Mouse (Mus musculus) urinary bladder, adult 18-20 months (tissue): ENCODE measurements around the gene Hmx3.
A peak's percentile ranks its signal among the peaks of the same experiment; 100 is the strongest.

Experiments used
- DNase-seq, 2 experiments: peaks; one replicate each; pipeline ENCODE4 v3.0.0; 2022; ENCODE audit warnings: low spot score in 2 of 2, mixed read lengths in 2 of 2

Gene Hmx3

DNA sequence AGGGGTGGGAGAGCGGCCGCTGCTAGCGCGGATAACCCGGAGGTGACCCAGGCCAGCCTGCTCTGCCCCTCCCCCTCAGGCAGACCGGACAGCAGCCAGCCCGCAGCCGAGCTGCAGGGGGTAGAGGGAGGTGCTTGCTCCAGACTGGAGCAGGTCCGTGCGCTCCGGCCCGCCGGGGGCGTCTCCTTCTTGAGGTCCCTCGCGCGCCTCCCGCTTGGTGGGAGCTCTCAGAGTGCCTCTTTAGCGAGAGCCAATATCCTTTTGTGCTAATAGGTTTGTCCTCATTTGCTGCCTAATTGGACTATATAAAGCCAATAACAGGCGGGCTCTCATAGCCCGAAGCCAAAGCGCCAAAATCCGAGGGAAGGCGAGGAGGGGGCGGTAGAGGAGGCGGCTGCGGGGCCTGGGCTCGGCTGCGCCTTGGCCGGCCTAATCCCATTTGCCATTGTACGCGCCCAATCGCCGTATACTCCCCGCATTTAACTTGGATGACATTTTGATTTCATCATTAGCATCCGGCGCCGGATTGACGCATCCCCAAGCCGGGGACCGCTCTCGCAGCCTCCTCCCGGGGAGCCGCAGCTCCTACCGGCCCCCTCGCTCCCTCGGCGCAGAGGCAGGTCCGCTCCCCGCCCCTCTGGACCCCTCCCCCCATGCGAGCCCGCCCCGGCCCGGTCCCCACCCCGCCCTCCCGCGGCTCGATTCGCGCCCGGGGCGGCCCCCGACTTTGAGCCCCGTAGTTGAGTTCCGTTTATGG lies at the start of gene Hmx3:
Hmx3 (plus strand) TSS at position 753 of the 757 bp plus-strand sequence.
- DNase-seq = no peak

DNA sequence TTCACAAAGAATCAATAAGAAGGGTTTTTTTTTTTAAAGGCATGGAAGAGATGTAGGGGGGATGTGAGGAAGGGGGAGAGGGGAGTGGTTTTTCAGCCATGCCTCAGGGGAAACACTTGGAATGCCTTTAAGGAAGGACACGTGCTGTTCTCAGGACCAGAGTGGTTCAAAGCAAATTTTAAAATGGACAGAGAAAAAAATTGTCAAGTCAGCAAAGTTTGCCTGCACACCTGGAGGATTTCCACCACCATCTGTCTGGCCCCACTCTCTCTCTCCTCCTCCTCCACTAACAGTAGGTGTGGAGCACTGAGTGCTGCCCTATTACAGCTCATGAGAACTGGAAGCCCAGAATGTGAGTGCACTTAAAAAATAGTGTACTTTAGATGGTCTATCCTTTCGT lies 38.9 kb upstream of the Hmx3 start:
- no peak for DNase-seq

DNA sequence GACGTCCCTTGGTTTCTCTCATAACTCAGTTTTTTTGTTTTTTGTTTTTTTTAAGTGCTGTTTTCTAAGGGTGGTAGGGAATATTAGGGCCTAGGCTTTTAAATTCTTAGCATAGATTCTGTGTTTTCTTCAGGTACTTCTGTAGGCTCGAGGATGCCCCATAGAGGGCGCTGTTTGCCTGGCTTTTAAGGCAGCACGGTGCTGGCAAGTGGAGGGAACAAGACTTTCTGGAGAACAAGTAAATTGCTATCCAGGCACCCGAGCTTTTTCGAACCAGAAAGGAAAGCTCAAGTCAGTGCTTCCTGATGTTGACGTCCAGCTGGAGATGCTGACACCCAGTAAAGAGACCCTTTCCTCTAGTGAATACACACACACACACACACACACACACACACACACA lies 2.7 kb upstream of the Hmx3 start:
- DNase-seq = peak; percentile 72 to 78

DNA sequence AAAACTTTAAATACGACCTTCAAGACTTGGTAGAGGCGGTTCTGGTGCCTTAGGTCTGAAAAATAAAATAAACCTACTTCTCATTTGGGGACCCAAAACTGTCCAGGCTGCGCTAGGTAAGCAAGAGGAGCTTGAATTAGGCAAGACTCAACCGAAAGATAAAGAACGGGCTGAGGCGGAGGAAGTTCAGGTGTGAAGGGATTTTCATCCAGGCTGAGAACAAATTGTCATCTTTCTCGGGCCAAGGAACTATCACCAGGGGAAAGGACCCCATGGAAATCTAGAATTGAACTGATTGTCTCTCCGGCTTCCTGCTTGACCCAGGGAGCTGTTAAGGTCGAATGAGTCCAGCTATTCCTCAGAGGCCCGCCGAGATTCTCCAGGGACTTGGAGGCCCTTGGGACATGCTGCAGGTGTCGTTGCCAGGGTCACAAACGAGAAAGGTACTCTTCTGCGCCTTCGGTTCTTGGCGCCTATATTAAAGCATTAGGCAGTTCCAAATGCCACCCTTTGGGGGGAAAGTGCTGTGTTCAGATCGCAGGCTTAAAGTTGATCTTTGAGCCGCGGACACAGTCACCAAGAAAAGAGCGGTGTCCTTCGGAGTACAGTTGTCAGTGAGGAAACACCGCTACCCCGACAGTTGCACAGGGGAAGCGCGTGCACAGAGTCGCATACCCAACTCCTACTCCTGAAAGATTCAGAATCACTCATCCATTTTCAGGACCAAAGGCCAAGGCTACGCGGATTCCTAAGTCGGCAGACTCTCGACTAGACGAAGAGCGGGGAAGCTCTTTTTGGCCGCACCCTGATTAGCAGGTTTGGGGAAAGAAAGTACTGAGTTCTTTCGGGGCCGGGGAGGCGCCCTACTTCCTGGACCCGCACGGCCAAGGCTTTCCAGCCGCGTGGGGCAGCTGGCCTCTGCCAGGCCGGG lies 1.2 kb upstream of the Hmx3 start:
- DNase-seq = no peak

DNA sequence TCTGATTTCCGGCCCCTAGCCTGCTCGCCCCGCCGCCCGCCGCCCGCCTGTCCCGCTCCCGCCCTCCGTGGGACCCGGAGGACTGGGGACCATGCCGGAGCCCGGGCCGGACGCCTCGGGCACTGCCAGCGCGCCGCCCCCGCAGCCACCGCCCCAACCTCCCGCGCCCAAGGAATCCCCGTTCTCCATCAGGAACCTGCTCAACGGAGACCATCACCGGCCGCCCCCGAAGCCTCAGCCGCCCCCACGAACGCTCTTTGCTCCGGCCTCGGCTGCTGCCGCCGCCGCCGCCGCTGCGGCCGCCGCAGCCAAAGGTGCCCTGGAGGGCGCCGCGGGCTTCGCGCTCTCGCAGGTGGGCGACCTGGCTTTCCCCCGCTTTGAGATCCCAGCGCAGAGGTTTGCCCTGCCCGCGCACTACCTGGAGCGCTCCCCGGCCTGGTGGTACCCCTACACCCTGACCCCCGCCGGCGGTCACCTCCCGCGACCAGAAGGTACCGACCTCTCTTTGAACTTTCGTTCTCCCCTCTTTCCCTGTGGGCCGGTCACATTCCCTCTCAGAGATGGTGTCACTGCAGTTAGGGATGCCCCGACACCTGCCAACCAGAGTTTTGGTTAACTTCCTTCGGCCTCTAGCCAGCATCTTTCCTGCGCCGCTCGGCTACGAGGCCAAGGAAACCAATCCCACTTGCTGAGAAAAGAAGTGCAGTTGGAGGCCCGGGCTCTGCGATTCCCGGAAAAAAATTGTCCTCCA lies 380 bp downstream of the Hmx3 start:
- DNase-seq = peak in 1 of 2 experiments; percentile 36

DNA sequence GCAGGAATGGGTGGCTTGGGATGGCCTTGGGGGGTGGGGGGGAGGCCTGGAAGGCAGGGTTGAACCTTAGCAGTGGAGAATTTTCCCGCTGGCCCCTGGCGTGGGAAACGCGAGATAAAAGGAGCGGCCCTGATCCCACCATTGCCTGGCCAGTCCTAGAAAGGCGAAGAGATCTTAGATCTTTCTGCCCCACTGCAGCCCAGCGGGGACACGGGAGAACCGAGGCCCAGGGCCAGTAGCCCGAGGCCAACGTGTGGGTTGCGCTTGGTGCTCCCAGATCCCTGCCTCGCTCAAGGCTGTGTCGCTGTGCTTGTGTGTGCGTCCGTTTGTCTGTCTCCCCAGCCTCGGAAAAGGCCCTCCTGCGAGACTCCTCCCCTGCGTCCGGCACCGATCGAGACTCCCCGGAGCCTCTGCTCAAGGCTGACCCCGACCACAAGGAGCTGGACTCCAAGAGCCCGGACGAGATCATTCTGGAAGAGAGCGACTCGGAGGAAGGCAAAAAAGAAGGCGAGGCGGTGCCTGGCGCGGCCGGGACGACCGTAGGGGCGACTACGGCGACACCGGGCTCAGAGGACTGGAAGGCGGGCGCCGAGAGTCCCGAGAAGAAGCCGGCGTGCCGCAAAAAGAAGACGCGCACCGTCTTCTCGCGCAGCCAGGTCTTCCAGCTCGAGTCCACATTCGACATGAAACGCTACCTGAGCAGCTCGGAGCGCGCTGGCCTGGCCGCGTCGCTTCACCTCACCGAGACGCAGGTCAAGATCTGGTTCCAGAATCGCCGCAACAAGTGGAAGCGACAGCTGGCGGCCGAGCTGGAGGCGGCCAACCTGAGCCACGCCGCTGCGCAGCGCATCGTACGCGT lies 1.2 kb downstream of the Hmx3 start:
- DNase-seq = peak in 1 of 2 experiments; percentile 43

DNA sequence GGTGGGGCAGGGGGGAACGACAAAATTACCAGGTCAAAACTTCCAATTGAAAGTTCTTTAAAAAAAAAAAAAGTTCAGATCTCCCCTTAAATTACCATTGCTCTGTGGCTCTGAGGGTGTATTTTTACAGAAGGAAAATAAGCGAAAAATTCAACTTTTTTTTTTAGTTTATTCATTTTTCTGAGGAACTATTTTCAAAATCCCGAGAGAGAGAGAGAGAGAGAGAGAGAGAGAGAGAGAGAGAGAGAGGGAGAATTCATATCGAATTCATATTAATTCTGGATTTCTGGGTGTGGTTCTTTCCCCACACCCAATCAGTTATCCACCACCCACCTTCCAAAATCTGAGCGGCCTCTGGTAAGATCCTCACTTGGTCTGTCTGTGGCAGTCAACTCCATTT lies 2.2 kb downstream of the Hmx3 start:
- no peak for DNase-seq

DNA sequence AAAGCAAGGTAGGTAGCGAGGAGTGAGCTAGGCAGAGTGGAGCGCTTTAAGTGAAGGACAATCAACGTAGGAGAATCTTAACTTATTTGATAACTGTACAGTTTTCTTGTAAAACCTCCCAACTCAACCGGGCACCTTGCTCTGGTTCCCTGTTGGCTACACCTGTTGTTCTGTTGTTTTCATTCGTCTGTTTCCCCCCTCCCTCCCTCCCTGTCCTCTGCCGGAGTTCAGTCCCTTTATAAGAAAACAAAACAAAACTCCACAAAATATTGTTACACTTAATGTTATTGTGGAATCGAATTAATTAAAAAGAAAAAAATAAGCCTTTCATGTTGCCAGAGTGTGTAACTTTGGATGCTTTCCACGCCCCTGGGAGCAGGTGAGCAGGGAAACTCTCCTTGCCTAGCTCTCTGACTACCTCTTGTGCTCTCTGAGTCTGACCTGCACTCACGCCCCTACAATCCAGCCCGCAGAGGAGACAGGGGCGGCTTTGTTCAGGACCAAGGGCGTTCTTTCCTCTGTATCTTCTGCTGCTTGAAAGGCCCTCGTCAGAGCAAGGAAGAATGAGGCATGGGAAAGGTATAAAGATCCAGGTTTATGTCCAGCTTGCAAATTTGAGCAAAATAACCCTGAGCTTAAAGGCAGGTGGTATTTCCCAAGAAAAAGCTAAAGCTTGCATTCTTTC lies 3.2 kb downstream of the Hmx3 start:
- DNase-seq = no peak

DNA sequence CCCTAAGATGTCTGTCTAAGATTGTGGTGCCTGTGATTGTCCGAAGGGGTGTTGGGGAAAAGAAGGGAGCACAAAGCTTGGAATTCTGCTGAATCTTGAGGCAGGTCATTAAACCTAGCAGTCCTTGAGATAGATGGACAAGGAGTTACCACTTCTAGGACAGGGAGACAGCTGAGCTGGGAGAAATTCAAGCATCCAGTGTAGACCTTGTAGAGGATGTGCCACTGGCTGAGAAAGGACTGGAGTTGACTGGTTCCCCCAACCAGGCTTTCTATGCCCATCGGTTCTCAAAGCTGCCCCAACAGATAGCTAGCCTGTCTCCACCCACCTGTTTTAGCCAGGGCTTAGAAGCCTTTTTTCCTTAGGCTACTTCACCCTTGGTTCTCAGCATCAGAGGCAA lies 3.8 kb downstream of the Hmx3 start:
- no peak for DNase-seq

DNA sequence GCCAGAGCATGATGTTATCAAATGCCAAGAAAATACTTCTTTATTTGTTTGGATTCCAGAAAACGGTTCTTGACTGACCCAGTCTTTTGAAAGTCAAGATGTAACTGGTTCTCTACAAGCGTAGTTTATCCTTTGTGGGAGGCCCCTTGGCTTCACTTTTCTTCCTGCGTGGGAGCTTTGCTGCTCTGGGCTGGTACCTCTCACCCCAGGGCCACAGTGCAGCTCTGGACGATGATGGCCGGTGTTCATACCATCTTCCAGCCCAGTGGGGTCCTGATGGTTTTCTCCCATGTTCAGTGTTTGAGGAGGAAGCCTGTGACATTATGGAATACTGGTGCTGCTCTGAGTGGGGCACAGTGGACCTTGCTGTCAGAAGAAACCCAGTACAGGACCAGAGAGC lies 4.8 kb downstream of the Hmx3 start:
- DNase-seq = no peak

DNA sequence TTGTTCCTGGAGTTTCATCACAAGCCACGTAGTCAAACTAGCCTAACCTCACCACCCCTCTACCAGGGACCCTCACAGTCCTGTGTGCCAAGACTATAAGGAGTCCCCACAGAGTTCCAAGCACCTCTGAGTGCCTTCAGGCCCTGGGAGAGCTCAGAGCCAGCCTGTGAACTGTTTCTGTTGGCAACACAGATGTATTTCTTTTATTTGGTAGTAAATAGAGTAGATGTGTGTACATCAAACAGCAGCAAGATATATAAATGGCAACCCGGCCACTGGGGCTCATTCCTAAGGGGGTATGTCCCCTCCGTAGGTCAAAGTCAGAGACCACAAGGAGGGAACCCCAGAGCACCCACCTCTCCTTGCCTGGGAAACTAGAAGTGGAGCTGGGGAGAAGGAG lies 5.8 kb downstream of the Hmx3 start, which contains the start of gene Hmx2:
Hmx2 (plus strand) TSS at position 301 of the 400 bp plus-strand sequence.
- no peak for DNase-seq

DNA sequence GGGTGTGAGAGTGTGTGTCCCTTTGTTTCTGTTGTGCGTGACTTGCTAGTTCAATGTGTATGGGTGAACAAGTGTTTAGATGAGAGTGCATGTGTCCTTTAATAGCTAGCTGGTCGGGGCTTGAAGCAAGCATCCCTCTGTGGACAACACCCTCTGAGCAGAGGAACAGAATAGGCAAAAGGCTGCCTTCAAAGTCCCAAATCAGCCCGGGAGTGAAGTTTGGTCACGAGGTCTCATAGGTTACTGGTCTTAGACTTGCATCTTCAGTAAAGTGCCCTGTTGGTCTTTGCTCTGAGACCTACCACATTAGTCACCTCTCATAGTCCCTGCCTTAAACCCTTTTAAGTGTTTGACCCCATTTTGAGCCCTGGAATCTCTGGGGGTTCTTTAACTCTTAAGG lies 8.8 kb downstream of the Hmx3 start:
- DNase-seq = no peak

DNA sequence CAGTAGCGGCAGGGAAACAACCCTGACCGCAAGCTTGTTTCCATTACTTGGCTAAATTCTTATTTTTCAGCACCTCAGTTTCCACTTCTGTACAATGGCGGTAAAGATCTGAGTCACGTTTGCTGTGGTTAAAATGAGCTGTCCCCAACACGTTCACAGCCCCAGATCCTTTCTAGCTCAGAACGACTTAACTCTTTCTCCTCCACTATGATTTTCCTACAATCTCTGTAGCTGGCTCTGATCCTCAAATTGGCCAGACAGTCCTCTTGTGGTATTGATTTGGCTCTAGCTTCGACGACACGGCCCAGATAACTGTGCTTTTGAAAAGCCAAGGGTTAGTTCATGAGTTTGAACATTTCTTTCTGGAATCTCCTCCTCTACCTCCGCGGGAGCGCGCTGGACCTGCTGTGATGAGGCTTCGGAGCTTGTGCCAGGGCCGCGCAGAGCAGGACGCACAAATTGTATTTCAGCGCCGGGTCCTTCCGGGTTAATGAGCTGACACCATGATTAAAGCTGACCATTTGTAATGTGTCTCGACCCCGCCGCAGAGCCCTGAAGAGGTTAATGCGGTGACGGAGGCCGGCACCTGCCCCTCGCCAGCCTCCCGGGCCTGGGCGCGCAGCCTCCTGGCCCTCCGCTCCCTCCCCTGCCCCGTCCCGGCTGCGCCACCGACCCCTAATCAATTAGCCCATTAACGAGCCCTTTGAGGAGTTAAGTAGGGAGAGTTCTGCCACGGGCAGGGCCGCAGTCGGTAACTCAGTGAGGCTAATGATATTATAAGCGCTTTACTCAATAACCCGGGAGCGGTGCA lies 9.5 kb downstream of the Hmx3 start:
- DNase-seq = no peak

DNA sequence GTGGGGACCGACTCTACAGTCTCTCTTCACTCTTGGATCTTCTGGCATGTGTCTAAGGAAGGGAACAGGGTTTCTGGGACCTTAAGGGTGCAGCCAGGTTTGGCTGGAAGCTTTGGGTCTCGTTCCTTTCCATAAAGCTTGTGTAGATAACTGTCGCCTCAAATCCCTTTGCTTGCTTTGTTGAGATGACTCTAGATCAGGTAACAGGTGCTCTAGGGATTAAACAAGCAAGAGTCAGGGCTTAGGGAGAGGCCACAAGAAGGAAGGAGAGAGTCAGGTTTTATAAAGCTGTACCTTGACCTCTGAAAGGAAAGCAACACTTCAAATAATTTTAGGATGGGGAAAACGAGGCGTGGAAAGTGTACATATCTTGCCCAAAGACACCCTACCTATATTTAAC lies 10.1 kb downstream of the Hmx3 start:
- DNase-seq = no peak

DNA sequence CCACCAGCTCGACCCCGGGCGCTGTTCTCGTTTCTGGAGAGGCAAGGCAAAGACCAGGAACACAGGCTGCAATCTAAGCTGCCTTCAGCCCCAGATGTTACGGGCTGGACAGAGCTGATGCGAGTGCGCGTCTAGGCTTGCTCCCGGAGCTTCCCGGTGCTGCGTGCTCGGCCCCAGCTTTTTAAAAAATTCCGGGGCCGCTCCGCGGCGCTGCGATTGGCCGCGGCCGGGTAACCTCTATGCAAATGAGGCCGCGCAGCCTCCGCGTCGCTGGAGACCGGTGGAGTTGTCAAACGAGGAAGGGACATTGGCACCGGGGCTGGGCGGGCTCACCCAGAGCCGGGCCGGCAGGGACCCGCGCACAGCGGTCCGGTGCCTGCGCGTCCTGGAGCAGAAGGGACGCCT lies 11.1 kb downstream of the Hmx3 start:
- peak in 1 of 2 experiments; percentile 44 for DNase-seq

DNA sequence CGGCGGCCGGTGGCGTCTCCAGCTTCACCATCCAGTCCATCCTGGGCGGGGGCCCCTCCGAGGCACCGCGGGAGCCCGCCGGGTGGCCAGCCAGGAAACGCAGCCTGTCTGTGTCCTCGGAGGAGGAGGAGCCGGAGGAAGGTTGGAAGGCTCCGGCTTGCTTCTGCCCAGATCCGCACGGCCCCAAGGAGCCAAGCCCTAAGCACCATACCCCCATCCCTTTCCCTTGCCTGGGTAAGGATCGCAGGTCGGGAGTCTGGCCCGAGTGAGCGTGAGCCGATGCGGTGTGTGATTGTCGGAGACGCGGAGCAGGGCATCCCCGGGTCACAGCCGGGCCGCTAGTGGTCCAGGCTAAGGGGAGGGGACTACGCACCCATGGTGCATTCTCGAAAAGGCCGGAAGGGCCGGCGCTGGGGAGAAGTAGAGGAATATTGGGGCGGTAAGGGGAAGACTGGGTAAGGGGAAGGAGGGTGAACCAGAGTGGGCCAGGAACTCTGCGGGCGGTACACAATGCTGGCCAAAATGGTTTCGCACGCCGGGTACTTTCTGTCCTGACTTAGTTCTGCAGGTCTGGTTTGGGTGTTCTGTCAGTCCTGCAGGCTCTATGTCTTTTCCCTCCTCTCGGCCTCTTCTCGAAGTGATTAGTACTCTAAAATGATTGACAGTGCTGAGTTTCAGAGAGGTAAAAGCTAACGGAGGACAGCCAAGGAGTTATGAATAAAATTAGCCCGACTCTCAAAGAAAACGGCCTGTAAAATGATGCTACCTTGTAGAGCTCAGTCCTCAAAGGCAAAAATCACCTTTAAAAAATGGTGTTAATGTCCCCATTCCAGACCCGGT lies 11.9 kb downstream of the Hmx3 start:
- no peak for DNase-seq

DNA sequence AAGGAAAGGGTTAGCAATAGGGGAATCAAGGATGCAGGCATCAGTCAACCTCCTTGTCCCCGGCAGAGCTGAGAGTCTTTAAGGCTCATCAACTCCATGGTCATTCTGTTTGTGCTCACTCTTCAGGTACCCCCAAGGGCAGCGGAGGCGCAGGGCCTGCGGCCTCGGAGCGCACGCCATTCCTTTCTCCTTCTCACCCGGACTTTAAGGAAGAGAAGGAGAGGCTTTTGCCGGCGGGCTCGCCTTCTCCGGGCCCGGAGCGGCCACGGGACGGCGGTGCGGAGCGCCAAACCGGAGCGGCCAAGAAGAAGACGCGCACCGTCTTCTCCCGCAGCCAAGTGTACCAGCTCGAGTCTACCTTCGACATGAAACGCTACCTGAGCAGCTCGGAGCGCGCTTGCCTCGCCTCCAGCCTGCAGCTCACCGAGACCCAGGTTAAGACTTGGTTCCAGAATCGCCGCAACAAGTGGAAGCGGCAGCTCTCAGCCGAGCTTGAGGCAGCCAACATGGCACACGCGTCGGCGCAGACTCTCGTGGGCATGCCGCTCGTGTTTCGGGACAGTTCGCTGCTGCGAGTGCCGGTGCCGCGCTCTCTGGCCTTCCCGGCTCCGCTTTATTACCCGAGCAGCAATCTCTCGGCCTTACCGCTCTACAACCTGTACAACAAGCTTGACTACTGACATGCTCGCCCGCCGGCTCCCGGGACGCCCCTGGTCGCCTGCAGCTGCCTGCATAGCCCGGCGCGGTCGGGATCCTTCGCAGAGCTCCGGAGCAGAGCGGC lies 12.8 kb downstream of the Hmx3 start:
- DNase-seq = peak in 1 of 2 experiments; percentile 56

DNA sequence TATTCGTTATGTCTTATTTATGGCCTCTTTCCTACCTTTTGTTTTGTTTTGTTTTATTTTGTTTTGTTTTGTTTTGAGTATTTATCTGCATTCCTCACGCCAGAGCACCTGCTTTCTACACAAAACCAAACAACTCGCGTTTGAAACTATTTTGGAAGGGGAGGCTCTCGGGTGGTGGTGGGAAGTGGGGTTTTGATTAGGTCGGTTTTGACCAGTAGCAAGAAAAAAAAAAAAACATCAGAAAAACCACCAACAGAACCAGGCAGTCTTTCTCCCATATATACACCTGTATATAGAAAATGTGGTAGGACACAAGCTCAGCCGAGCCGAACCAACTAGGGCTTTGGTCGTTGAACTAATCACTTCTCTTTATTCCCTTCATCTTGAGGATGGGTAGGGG lies 13.4 kb downstream of the Hmx3 start:
- DNase-seq = no peak
